In the genomic region with DNA sequence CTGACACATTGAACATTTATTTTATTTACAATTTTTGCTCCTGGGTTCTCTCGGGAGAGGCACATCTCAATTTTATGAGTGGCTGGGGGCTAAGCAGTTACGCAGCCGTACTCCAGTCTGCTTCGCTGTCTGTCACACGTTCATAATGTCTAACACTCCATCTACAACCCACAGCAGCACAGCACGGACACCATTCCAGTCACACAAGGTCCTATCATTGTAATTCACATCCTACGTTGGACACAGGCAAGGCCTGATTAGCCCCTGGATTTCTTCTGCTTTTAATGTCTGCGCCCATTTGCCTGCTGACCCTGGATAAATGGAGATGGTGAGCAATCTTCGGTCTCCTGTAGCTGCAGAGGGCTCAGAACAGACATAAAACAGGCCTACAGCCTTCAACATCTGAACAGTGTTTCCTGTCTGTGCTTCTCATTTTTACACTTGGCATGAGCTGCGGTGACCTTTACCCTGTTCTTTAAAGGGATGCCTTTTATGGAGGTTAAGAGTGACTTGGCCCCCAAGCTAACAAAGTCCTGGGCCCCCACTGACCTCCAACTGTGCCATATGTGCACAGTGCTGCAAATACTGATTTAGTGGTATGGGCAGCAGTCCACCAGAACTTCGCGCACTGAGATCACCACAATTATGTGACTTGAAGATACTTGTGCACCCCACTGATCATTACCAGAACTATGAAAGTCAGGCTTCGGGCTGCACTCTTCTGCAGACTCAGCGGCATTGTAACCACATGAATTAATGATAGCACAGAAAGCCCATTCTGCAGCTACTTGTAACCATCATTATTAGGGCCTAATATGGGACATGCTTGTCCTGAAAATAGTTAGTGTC, we compare ENCODE assay signal across 16 mouse cellular contexts.
DNase-seq lines count a peak whose midpoint lies in the region; ATAC-seq lines count a peak whose summit lies in the region.
"Had no signal": no experiment of that assay in that cellular context is flagged by ENCODE, and none has a peak within 500 bp of the region (broad histone marks: within the 10 kb centered on the region; RNA-seq: fewer than 3 reads in every experiment).

No protein-coding gene starts in this region.

- H3K27me3 ChIP-seq in heart, embryonic 12.5 days (replicated peaks): no peaks in the 10 kb centered on the region
- no peaks in the 10 kb centered on the region for H3K27me3 ChIP-seq in neural tube, embryonic 15.5 days (replicated peaks)
- H3K27me3 ChIP-seq in intestine, embryonic 16.5 days (replicated peaks; ENCODE audit: control insufficient read depth, insufficient read depth, low read length): no peaks in the 10 kb centered on the region
- H3K27me3 ChIP-seq in neural tube, embryonic 13.5 days: no peaks in the 10 kb centered on the region
- no peaks in the 10 kb centered on the region for H3K27me3 ChIP-seq in midbrain, embryonic 10.5 days (ENCODE audit: low read depth, poor library complexity, severe bottlenecking)
- H3K27me3 ChIP-seq: embryonic facial prominence, embryonic 15.5 days; forebrain, embryonic 13.5 days had no signal

- no peak overlapping the region for H3K9ac ChIP-seq in heart, embryonic 12.5 days
- H3K9ac ChIP-seq in neural tube, embryonic 15.5 days (replicated peaks): no peak overlapping the region
- H3K9ac ChIP-seq in intestine, embryonic 16.5 days (ENCODE audit: low read depth, low read length): no peak overlapping the region
- H3K9ac ChIP-seq in neural tube, embryonic 13.5 days: no peak overlapping the region
- H3K9ac ChIP-seq: embryonic facial prominence, embryonic 15.5 days; forebrain, embryonic 13.5 days had no signal

- no peak for DNase-seq in heart, postnatal 4 days
- peak; percentile 54 for DNase-seq in neural tube, embryonic 10.5 days (ENCODE audit: extremely low spot score, low spot score)
- DNase-seq in layer of hippocampus, adult 18-20 months (ENCODE audit: low spot score in 2 of 2): no peak
- DNase-seq in midbrain, embryonic 10.5 days (ENCODE audit: low spot score): no peak
- DNase-seq: cerebellum, adult 9-10 months; heart, adult 2 months; heart, postnatal 14 days; spleen, adult 18-20 months had no signal

- H3K4me2 ChIP-seq in heart, embryonic 12.5 days: no peak overlapping the region
- no peak overlapping the region for H3K4me2 ChIP-seq in neural tube, embryonic 15.5 days
- no peak overlapping the region for H3K4me2 ChIP-seq in intestine, embryonic 16.5 days (ENCODE audit: low read depth, low read length)
- H3K4me2 ChIP-seq in neural tube, embryonic 13.5 days: no peak overlapping the region
- H3K4me2 ChIP-seq: embryonic facial prominence, embryonic 15.5 days; forebrain, embryonic 13.5 days; midbrain, embryonic 11.5 days had no signal

- H3K36me3 ChIP-seq in heart, embryonic 12.5 days: no peaks in the 10 kb centered on the region
- no peaks in the 10 kb centered on the region for H3K36me3 ChIP-seq in neural tube, embryonic 15.5 days
- no peaks in the 10 kb centered on the region for H3K36me3 ChIP-seq in intestine, embryonic 16.5 days (ENCODE audit: control insufficient read depth, insufficient read depth, low read length)
- no peaks in the 10 kb centered on the region for H3K36me3 ChIP-seq in neural tube, embryonic 13.5 days
- no peaks in the 10 kb centered on the region for H3K36me3 ChIP-seq in midbrain, embryonic 10.5 days
- H3K36me3 ChIP-seq: embryonic facial prominence, embryonic 15.5 days had no signal

- 0 out of 2 replicates have a peak, but pooled peaks have one; percentile 55 for ATAC-seq in heart, embryonic 12.5 days (ENCODE audit: insufficient number of reproducible peaks, low FRiP score)
- no peak for ATAC-seq in neural tube, embryonic 15.5 days (ENCODE audit: low FRiP score)
- peak; percentile 56 for ATAC-seq in intestine, embryonic 16.5 days
- ATAC-seq in neural tube, embryonic 13.5 days (ENCODE audit: low read depth): 0 out of 2 replicates have a peak, but pooled peaks have one; percentile 36
- ATAC-seq: forebrain, embryonic 13.5 days; lung, postnatal 0 days had no signal

- 65% methylated on average over 14 of the region's 14 CpGs for WGBS in heart, embryonic 12.5 days
- WGBS in neural tube, embryonic 15.5 days: 58% methylated on average over 14 of the region's 14 CpGs
- WGBS in intestine, embryonic 16.5 days: 60% methylated on average over 14 of the region's 14 CpGs
- 49% methylated on average over 14 of the region's 14 CpGs for WGBS in neural tube, embryonic 13.5 days
- WGBS in midbrain, embryonic 10.5 days: 84% methylated on average over 14 of the region's 14 CpGs

- no peaks in the 10 kb centered on the region for H3K9me3 ChIP-seq in heart, embryonic 12.5 days (replicated peaks)
- H3K9me3 ChIP-seq in neural tube, embryonic 15.5 days (replicated peaks): no peaks in the 10 kb centered on the region
- no peaks in the 10 kb centered on the region for H3K9me3 ChIP-seq in intestine, embryonic 16.5 days (ENCODE audit: control insufficient read depth, low read length)
- H3K9me3 ChIP-seq in neural tube, embryonic 13.5 days: no peaks in the 10 kb centered on the region
- no peaks in the 10 kb centered on the region for H3K9me3 ChIP-seq in midbrain, embryonic 10.5 days (replicated peaks)
- H3K9me3 ChIP-seq: embryonic facial prominence, embryonic 15.5 days; forebrain, embryonic 13.5 days had no signal

- 0 out of 2 replicates have a peak, but pooled peaks cover 6% of the 10 kb centered on the region for H3K4me1 ChIP-seq in heart, embryonic 12.5 days (replicated peaks)
- H3K4me1 ChIP-seq in neural tube, embryonic 15.5 days: 0 out of 2 replicates have a peak, but pooled peaks cover 5% of the 10 kb centered on the region
- H3K4me1 ChIP-seq in intestine, embryonic 16.5 days (ENCODE audit: control insufficient read depth, insufficient read depth, low read length): 0 out of 2 replicates have a peak, but pooled peaks cover 2% of the 10 kb centered on the region
- H3K4me1 ChIP-seq in neural tube, embryonic 13.5 days (replicated peaks): peaks cover 6% of the 10 kb centered on the region; the same call in 1 of the 2 replicates
- H3K4me1 ChIP-seq in midbrain, embryonic 10.5 days: peaks cover 6% of the 10 kb centered on the region
- H3K4me1 ChIP-seq: embryonic facial prominence, embryonic 15.5 days; forebrain, embryonic 13.5 days had no signal

- no peak overlapping the region for H3K4me3 ChIP-seq in heart, embryonic 12.5 days
- no peak overlapping the region for H3K4me3 ChIP-seq in neural tube, embryonic 15.5 days (replicated peaks)
- no peak overlapping the region for H3K4me3 ChIP-seq in intestine, embryonic 16.5 days (ENCODE audit: low read length)
- no peak overlapping the region for H3K4me3 ChIP-seq in neural tube, embryonic 13.5 days
- H3K4me3 ChIP-seq in midbrain, embryonic 10.5 days: no peak overlapping the region
- H3K4me3 ChIP-seq: embryonic facial prominence, embryonic 15.5 days; forebrain, embryonic 13.5 days; heart, adult 2 months had no signal

- H3K27ac ChIP-seq in heart, embryonic 12.5 days (ENCODE audit: poor library complexity, severe bottlenecking): no peak overlapping the region
- no peak overlapping the region for H3K27ac ChIP-seq in neural tube, embryonic 15.5 days (replicated peaks)
- no peak overlapping the region for H3K27ac ChIP-seq in intestine, embryonic 16.5 days (ENCODE audit: low read length)
- no peak overlapping the region for H3K27ac ChIP-seq in neural tube, embryonic 13.5 days (replicated peaks)
- H3K27ac ChIP-seq in midbrain, embryonic 10.5 days (replicated peaks): no peak overlapping the region
- H3K27ac ChIP-seq: embryonic facial prominence, embryonic 15.5 days; forebrain, embryonic 13.5 days; heart, adult 2 months had no signal
